Mouse (Mus musculus): Measurements from ENCODE around the gene Kansl2. TPM values are rescaled to one million over a fixed set of nuclear protein-coding genes. Genes with fewer than 3 reads are reported as not detected.
A peak's percentile ranks its signal among the peaks of the same experiment; 100 is the strongest.

The Kansl2 gene
- polyA plus RNA-seq (2012; rRNA removed) = 60.7 and 62.4 TPM in 2 replicates

GRCm38 (mm10) chr15:98533881-98534627, at the start of gene Kansl2:
Gene Kansl2 (minus strand): TSS chr15:98534264.
- WGBS = under 1% methylated on average over 69 of the region's 70 CpGs
- Histone ChIP-seq H3K4me1 (ENCODE audit: control insufficient read depth, insufficient read depth, low read length) (peaks cover 3% of the 10 kb centered on the region), H3K4me3 (replicated peaks; ENCODE audit: insufficient read depth, low read depth, low read length) (peak within 1 kb of the TSS; percentile 79), H3K27me3 (ENCODE audit: control insufficient read depth, insufficient read depth, low read length) (no peaks in the 10 kb centered on the region), H3K27ac (ENCODE audit: insufficient read depth, low read length) (peak within 1 kb of the TSS; percentile 95)
- TF ChIP-seq CTCF (IDR thresholded peaks at IDR 0.05; ENCODE audit: borderline replicate concordance, insufficient read depth, low read depth, low read length) = no peak
- TF ChIP-seq POLR2A (IDR thresholded peaks at IDR 0.05; ENCODE audit: borderline replicate concordance, insufficient read depth, low read length) = peak; percentile 93
- peak; percentile 99 for DNase-seq

GRCm38 (mm10) chr15:98582996-98583395, 48.9 kb upstream of the Kansl2 start:
- 84% methylated on average over 8 of the region's 8 CpGs for WGBS
- Histone ChIP-seq H3K27me3 (ENCODE audit: control insufficient read depth, insufficient read depth, low read length) (no peaks in the 10 kb centered on the region), H3K4me1 (ENCODE audit: control insufficient read depth, insufficient read depth, low read length) (no peaks in the 10 kb centered on the region), H3K4me3 (replicated peaks; ENCODE audit: insufficient read depth, low read depth, low read length) (no peak overlapping the region), H3K27ac (ENCODE audit: insufficient read depth, low read length) (no peak overlapping the region)
- no peak for DNase-seq
- TF ChIP-seq POLR2A (IDR thresholded peaks at IDR 0.05; ENCODE audit: borderline replicate concordance, insufficient read depth, low read length) (no peak), CTCF (IDR thresholded peaks at IDR 0.05; ENCODE audit: borderline replicate concordance, insufficient read depth, low read depth, low read length) (no peak)

GRCm38 (mm10) chr15:98582410-98582809, 48.3 kb upstream of the Kansl2 start:
- no peak for TF ChIP-seq CTCF (IDR thresholded peaks at IDR 0.05; ENCODE audit: borderline replicate concordance, insufficient read depth, low read depth, low read length)
- no peak for TF ChIP-seq POLR2A (IDR thresholded peaks at IDR 0.05; ENCODE audit: borderline replicate concordance, insufficient read depth, low read length)
- 35% methylated on average over 8 of the region's 8 CpGs for WGBS
- no peaks in the 10 kb centered on the region for H3K27me3 ChIP-seq (ENCODE audit: control insufficient read depth, insufficient read depth, low read length)
- H3K4me1 ChIP-seq (ENCODE audit: control insufficient read depth, insufficient read depth, low read length) = no peaks in the 10 kb centered on the region
- DNase-seq = no peak
- no peak overlapping the region for H3K27ac ChIP-seq (ENCODE audit: insufficient read depth, low read length)
- H3K4me3 ChIP-seq (replicated peaks; ENCODE audit: insufficient read depth, low read depth, low read length) = no peak overlapping the region

- peak; percentile 96 for TF ChIP-seq CTCF (IDR thresholded peaks at IDR 0.05; ENCODE audit: borderline replicate concordance, insufficient read depth, low read depth, low read length)
- TF ChIP-seq POLR2A (IDR thresholded peaks at IDR 0.05; ENCODE audit: borderline replicate concordance, insufficient read depth, low read length) = no peak
- Histone ChIP-seq H3K4me1 (ENCODE audit: control insufficient read depth, insufficient read depth, low read length) (no peaks in the 10 kb centered on the region), H3K4me3 (replicated peaks; ENCODE audit: insufficient read depth, low read depth, low read length) (no peak overlapping the region), H3K27me3 (ENCODE audit: control insufficient read depth, insufficient read depth, low read length) (no peaks in the 10 kb centered on the region), H3K27ac (ENCODE audit: insufficient read depth, low read length) (no peak overlapping the region)
- 44% methylated on average over 5 of the region's 5 CpGs for WGBS
- DNase-seq = peak; percentile 74 to 78
Measured at GRCm38 (mm10) chr15:98579795-98580464, 45.9 kb upstream of the Kansl2 start.

GRCm38 (mm10) chr15:98579310-98579709, 45.2 kb upstream of the Kansl2 start:
- DNase-seq = no peak
- no peak overlapping the region for H3K27ac ChIP-seq (ENCODE audit: insufficient read depth, low read length)
- TF ChIP-seq CTCF (IDR thresholded peaks at IDR 0.05; ENCODE audit: borderline replicate concordance, insufficient read depth, low read depth, low read length) (no peak), POLR2A (IDR thresholded peaks at IDR 0.05; ENCODE audit: borderline replicate concordance, insufficient read depth, low read length) (no peak)
- no peak overlapping the region for H3K4me3 ChIP-seq (replicated peaks; ENCODE audit: insufficient read depth, low read depth, low read length)
- no peaks in the 10 kb centered on the region for H3K27me3 ChIP-seq (ENCODE audit: control insufficient read depth, insufficient read depth, low read length)
- 55% methylated on average over 2 of the region's 2 CpGs for WGBS
- H3K4me1 ChIP-seq (ENCODE audit: control insufficient read depth, insufficient read depth, low read length) = no peaks in the 10 kb centered on the region

GRCm38 (mm10) chr15:98573293-98573692, 39.2 kb upstream of the Kansl2 start:
- 70% methylated on average over 4 of the region's 4 CpGs for WGBS
- TF ChIP-seq CTCF (IDR thresholded peaks at IDR 0.05; ENCODE audit: borderline replicate concordance, insufficient read depth, low read depth, low read length) (no peak), POLR2A (IDR thresholded peaks at IDR 0.05; ENCODE audit: borderline replicate concordance, insufficient read depth, low read length) (no peak)
- Histone ChIP-seq H3K27me3 (ENCODE audit: control insufficient read depth, insufficient read depth, low read length) (no peaks in the 10 kb centered on the region), H3K4me3 (replicated peaks; ENCODE audit: insufficient read depth, low read depth, low read length) (no peak overlapping the region), H3K27ac (ENCODE audit: insufficient read depth, low read length) (no peak overlapping the region), H3K4me1 (ENCODE audit: control insufficient read depth, insufficient read depth, low read length) (peaks cover 3% of the 10 kb centered on the region; the same call in 1 of the 2 replicates)
- DNase-seq = no peak

GRCm38 (mm10) chr15:98570873-98571538, 36.9 kb upstream of the Kansl2 start, which contains the start of the genes Ccnt1 and 4930415O20Rik:
Gene Ccnt1 (minus strand): TSS chr15:98570923.
Gene 4930415O20Rik (plus strand): TSS chr15:98571004.
- H3K27ac ChIP-seq (ENCODE audit: insufficient read depth, low read length) = no peak within 1 kb of the TSS

More at GRCm38 (mm10) chr15:98570873-98571538, 36.9 kb upstream of the Kansl2 start, which contains the start of the genes Ccnt1 and 4930415O20Rik:
- no peak for DNase-seq
- TF ChIP-seq POLR2A (IDR thresholded peaks at IDR 0.05; ENCODE audit: borderline replicate concordance, insufficient read depth, low read length) = no peak
- TF ChIP-seq CTCF (IDR thresholded peaks at IDR 0.05; ENCODE audit: borderline replicate concordance, insufficient read depth, low read depth, low read length) = no peak
- Histone ChIP-seq H3K27me3 (ENCODE audit: control insufficient read depth, insufficient read depth, low read length) (no peaks in the 10 kb centered on the region), H3K4me1 (ENCODE audit: control insufficient read depth, insufficient read depth, low read length) (peaks cover 3% of the 10 kb centered on the region; the same call in 1 of the 2 replicates), H3K4me3 (replicated peaks; ENCODE audit: insufficient read depth, low read depth, low read length) (no peak within 1 kb of the TSS)
- 80% methylated on average over 10 of the region's 10 CpGs for WGBS

Data from cerebellum, adult 2 months (tissue).